Mouse (Mus musculus) forebrain, embryonic 15.5 days (tissue): ENCODE results near the gene Prlr. TPM values are rescaled to one million over a fixed set of nuclear protein-coding genes. Genes with fewer than 3 reads are reported as not detected.

Experiments used
- ATAC-seq: fragments of 200-750 bp; cut with Nextera tagmentation; replicated peaks from 2 replicates; pipeline ENCODE4 v1.8.0; 2017; ENCODE audit warnings: mild to moderate bottlenecking, moderate TSS enrichment, moderate library complexity
- H3K27ac ChIP-seq: fragments of 300-500 bp; sonication (generic); replicated peaks from 2 replicates; pipeline ENCODE4 v1.5.1; 2015; ENCODE audit warnings: mild to moderate bottlenecking, inconsistent platforms
- H3K27me3 ChIP-seq: fragments of 300-500 bp; sonication (generic); 2 replicates; pipeline ENCODE4 v1.6.1; 2015; ENCODE audit warnings: inconsistent platforms
- H3K36me3 ChIP-seq: fragments of 300-500 bp; sonication (generic); 2 replicates; pipeline ENCODE4 v1.6.1; 2015; ENCODE audit warnings: mild to moderate bottlenecking, inconsistent platforms
- H3K4me1 ChIP-seq: fragments of 300-500 bp; sonication (generic); 2 replicates; pipeline ENCODE4 v1.6.1; 2015; ENCODE audit warnings: inconsistent platforms
- H3K4me2 ChIP-seq: fragments of 300-500 bp; sonication (generic); replicated peaks from 2 replicates; pipeline ENCODE4 v1.6.1; 2015; ENCODE audit warnings: mild to moderate bottlenecking, inconsistent platforms
- H3K4me3 ChIP-seq: fragments of 300-500 bp; sonication (generic); 2 replicates; pipeline ENCODE4 v1.5.1; 2015; ENCODE audit warnings: mild to moderate bottlenecking, inconsistent platforms
- H3K9ac ChIP-seq: fragments of 300-500 bp; sonication (generic); replicated peaks from 2 replicates; pipeline ENCODE4 v1.6.1; 2015; ENCODE audit warnings: mild to moderate bottlenecking, inconsistent platforms
- H3K9me3 ChIP-seq: fragments of 300-500 bp; sonication (generic); 2 replicates; pipeline ENCODE4 v1.6.1; 2016; ENCODE audit warnings: inconsistent platforms
- WGBS: fragments of 180-500 bp; shearing (Covaris S2); methylation state at CpG from one replicate; pipeline ENCODE4 v1.1.7; 2015; ENCODE audit warnings: mixed read lengths; 5-methylcytosine and 5-hydroxymethylcytosine counted together
- polyA plus RNA-seq: library from polyadenylated mRNA; unstranded; fragments of >200 nt; fragmentation: Nextera tagmentation; extraction: Ambion mirVana; gene quantifications from 2 replicates; pipeline ENCODE4 v1.2.1, GENCODE M21; 2015

Gene Prlr
- polyA plus RNA-seq, 1 experiment from 2014 or later = 0.57 TPM

- Histone ChIP-seq H3K4me3 (no peak overlapping the region), H3K36me3 (no peaks in the 10 kb centered on the region), H3K27me3 (no peaks in the 10 kb centered on the region), H3K27ac (no peak overlapping the region), H3K9me3 (no peaks in the 10 kb centered on the region), H3K9ac (no peak overlapping the region), H3K4me2 (no peak overlapping the region), H3K4me1 (no peaks in the 10 kb centered on the region)
- WGBS = 97% methylated on average over 7 of the region's 7 CpGs
- no peak for ATAC-seq
These were observed 25.7 kb downstream of the Prlr start for GRCm38 (mm10) chr15:10202504-10203302.

DNA sequence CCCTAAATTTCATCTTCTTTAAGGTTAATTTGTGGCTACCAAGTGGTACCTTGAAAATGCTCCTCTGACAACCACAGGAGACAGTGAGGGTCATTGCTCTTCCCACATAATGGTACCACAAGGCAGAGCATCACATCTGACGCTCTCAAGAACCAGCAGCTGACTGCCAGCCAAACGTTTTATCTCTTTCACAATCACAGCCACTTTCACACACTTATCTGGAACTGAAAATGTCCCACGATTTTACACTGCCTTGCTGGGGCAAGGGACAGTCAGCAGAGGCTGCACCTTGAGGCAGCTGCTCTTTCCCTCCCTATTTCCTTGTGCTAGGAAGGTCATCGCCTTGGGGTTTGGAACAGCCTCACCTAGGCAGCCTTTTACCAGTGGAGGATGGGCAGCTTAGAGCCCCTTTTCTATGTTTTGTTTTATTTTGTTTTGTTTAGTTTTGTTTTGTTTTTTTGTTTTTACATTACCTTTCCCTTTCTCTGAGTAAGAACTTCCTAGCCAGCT lies 33.3 kb downstream of the Prlr start:
- Histone ChIP-seq H3K27ac (no peak overlapping the region), H3K36me3 (no peaks in the 10 kb centered on the region), H3K4me1 (no peaks in the 10 kb centered on the region), H3K4me2 (no peak overlapping the region), H3K27me3 (no peaks in the 10 kb centered on the region), H3K4me3 (no peak overlapping the region), H3K9ac (no peak overlapping the region), H3K9me3 (no peaks in the 10 kb centered on the region)
- no peak for ATAC-seq
- WGBS = 74% methylated on average over 4 of the region's 4 CpGs

GRCm38 (mm10) chr15:10211992-10212391 lies 35.0 kb downstream of the Prlr start:
- H3K9ac ChIP-seq = no peak overlapping the region
- H3K27ac ChIP-seq = no peak overlapping the region
- no peak overlapping the region for H3K4me2 ChIP-seq
- no peaks in the 10 kb centered on the region for H3K36me3 ChIP-seq
- ATAC-seq = no peak
- H3K4me3 ChIP-seq = no peak overlapping the region
- H3K4me1 ChIP-seq = no peaks in the 10 kb centered on the region
- H3K27me3 ChIP-seq = no peaks in the 10 kb centered on the region
- H3K9me3 ChIP-seq = no peaks in the 10 kb centered on the region

GRCm38 (mm10) chr15:10213213-10213612 lies 36.2 kb downstream of the Prlr start:
- 87% methylated on average over 6 of the region's 6 CpGs for WGBS
- no peaks in the 10 kb centered on the region for H3K9me3 ChIP-seq
- no peaks in the 10 kb centered on the region for H3K27me3 ChIP-seq
- no peak overlapping the region for H3K4me2 ChIP-seq
- H3K27ac ChIP-seq = no peak overlapping the region
- H3K4me3 ChIP-seq = no peak overlapping the region
- H3K9ac ChIP-seq = no peak overlapping the region
- ATAC-seq = no peak
- H3K36me3 ChIP-seq = no peaks in the 10 kb centered on the region
- H3K4me1 ChIP-seq = no peaks in the 10 kb centered on the region

DNA sequence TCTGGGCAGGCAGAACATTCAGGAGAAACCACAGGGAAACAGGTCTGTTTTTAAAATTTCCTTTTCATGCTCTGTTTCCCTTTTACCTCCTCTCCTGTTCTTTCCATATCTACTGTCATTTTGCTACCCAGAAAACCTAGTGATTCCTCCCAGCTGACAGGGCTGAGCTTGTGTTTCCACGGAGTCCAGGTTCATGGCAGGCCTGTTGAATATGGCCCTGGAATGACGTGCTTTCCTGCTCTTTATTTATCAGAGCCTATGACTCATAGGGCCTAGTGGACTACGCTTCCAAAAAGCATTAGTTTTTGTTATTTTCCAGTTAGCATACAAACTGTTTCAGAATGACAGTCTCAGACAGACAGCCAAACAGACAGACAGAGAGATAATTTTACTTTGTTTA lies 36.7 kb downstream of the Prlr start:
- no peaks in the 10 kb centered on the region for H3K27me3 ChIP-seq
- no peak overlapping the region for H3K27ac ChIP-seq
- no peak overlapping the region for H3K4me2 ChIP-seq
- ATAC-seq = no peak
- no peak overlapping the region for H3K9ac ChIP-seq
- no peaks in the 10 kb centered on the region for H3K36me3 ChIP-seq
- WGBS = 87% methylated on average over 3 of the region's 3 CpGs
- no peaks in the 10 kb centered on the region for H3K4me1 ChIP-seq
- H3K4me3 ChIP-seq = no peak overlapping the region
- H3K9me3 ChIP-seq = no peaks in the 10 kb centered on the region

GRCm38 (mm10) chr15:10215719-10216118 lies 38.7 kb downstream of the Prlr start:
- H3K9ac ChIP-seq = no peak overlapping the region
- H3K27me3 ChIP-seq = no peaks in the 10 kb centered on the region
- no peak overlapping the region for H3K4me3 ChIP-seq
- no peaks in the 10 kb centered on the region for H3K4me1 ChIP-seq
- no peaks in the 10 kb centered on the region for H3K36me3 ChIP-seq
- no peaks in the 10 kb centered on the region for H3K9me3 ChIP-seq
- 89% methylated on average over 8 of the region's 8 CpGs for WGBS
- H3K4me2 ChIP-seq = no peak overlapping the region
- ATAC-seq = no peak
- no peak overlapping the region for H3K27ac ChIP-seq

- H3K4me3 ChIP-seq = no peak overlapping the region
- no peak overlapping the region for H3K27ac ChIP-seq
- no peak overlapping the region for H3K9ac ChIP-seq
- 93% methylated on average over 4 of the region's 4 CpGs for WGBS
- ATAC-seq = no peak
- H3K4me1 ChIP-seq = no peaks in the 10 kb centered on the region
- no peaks in the 10 kb centered on the region for H3K27me3 ChIP-seq
- H3K4me2 ChIP-seq = no peak overlapping the region
- no peaks in the 10 kb centered on the region for H3K9me3 ChIP-seq
- no peaks in the 10 kb centered on the region for H3K36me3 ChIP-seq
These were observed 39.2 kb downstream of the Prlr start for GRCm38 (mm10) chr15:10216189-10216588.

- Histone ChIP-seq H3K36me3 (no peaks in the 10 kb centered on the region), H3K4me2 (no peak overlapping the region), H3K4me3 (no peak overlapping the region), H3K27ac (no peak overlapping the region), H3K9ac (no peak overlapping the region), H3K4me1 (no peaks in the 10 kb centered on the region), H3K9me3 (no peaks in the 10 kb centered on the region), H3K27me3 (no peaks in the 10 kb centered on the region)
- whole genome bisulfite sequencing = 85% methylated on average over 4 of the region's 4 CpGs
- ATAC-seq = no peak
These were observed 46.6 kb downstream of the Prlr start for GRCm38 (mm10) chr15:10223614-10224155.

- WGBS = 85% methylated on average over 4 of the region's 4 CpGs
- Histone ChIP-seq H3K36me3 (no peaks in the 10 kb centered on the region), H3K4me3 (no peak overlapping the region), H3K4me2 (no peak overlapping the region), H3K9ac (no peak overlapping the region), H3K4me1 (no peaks in the 10 kb centered on the region), H3K9me3 (no peaks in the 10 kb centered on the region), H3K27me3 (no peaks in the 10 kb centered on the region), H3K27ac (no peak overlapping the region)
- ATAC-seq = no peak
These were observed 48.7 kb downstream of the Prlr start for GRCm38 (mm10) chr15:10225701-10226100.

GRCm38 (mm10) chr15:10228636-10229035 lies 51.6 kb downstream of the Prlr start:
- Histone ChIP-seq H3K9ac (no peak overlapping the region), H3K4me1 (no peaks in the 10 kb centered on the region), H3K36me3 (no peaks in the 10 kb centered on the region), H3K27me3 (no peaks in the 10 kb centered on the region), H3K4me2 (no peak overlapping the region), H3K27ac (no peak overlapping the region), H3K9me3 (no peaks in the 10 kb centered on the region), H3K4me3 (no peak overlapping the region)
- 64% methylated on average over 2 of the region's 2 CpGs for WGBS
- no peak for ATAC-seq

DNA sequence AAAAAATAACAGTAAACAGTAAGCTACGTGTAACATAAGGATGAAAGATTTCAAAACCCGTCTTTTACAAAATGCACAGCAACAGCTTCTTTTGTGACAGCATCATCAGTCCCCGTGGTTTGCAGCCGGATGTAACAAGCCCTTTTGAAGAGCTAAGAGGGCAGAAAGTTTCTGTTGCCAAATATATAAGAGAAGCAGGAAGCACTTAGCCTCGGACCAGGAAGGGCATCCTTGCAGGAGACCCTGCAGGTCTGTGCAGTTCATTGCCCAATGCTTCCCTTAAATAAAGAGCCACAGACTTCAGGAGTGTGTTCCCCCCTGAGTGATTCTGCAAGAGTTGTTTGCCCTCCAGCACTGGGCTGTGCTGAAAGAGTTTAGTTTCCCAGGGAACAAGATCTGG lies 58.9 kb downstream of the Prlr start:
- H3K27ac ChIP-seq = no peak overlapping the region
- no peak for ATAC-seq
- WGBS = 86% methylated on average over 5 of the region's 5 CpGs

GRCm38 (mm10) chr15:10236812-10237211 lies 59.8 kb downstream of the Prlr start:
- Histone ChIP-seq H3K4me2 (no peak overlapping the region), H3K9ac (no peak overlapping the region), H3K9me3 (no peaks in the 10 kb centered on the region), H3K27me3 (no peaks in the 10 kb centered on the region), H3K4me3 (no peak overlapping the region), H3K4me1 (no peaks in the 10 kb centered on the region), H3K36me3 (no peaks in the 10 kb centered on the region), H3K27ac (no peak overlapping the region)
- WGBS = 93% methylated on average over 3 of the region's 3 CpGs
- no peak for ATAC-seq

More for the DNA sequence above, 58.9 kb downstream of the Prlr start:
- Histone ChIP-seq H3K36me3 (no peaks in the 10 kb centered on the region), H3K4me3 (no peak overlapping the region), H3K27me3 (no peaks in the 10 kb centered on the region), H3K9me3 (no peaks in the 10 kb centered on the region), H3K4me1 (no peaks in the 10 kb centered on the region), H3K9ac (no peak overlapping the region), H3K4me2 (no peak overlapping the region)

- 95% methylated on average over 8 of the region's 8 CpGs for WGBS
- Histone ChIP-seq H3K9ac (no peak overlapping the region), H3K4me1 (no peaks in the 10 kb centered on the region), H3K27me3 (no peaks in the 10 kb centered on the region), H3K27ac (no peak overlapping the region), H3K4me3 (no peak overlapping the region), H3K4me2 (no peak overlapping the region), H3K9me3 (no peaks in the 10 kb centered on the region), H3K36me3 (no peaks in the 10 kb centered on the region)
- ATAC-seq = no peak
These were observed 61.4 kb downstream of the Prlr start for GRCm38 (mm10) chr15:10238454-10238853.
